Mouse (Mus musculus) thymus, postnatal 14 days (tissue): Measurements from ENCODE around the gene Cyb5b.
"Not testable (repeated sequence)": the region's sequence is repeated elsewhere in the genome, so short reads cannot be mapped to it uniquely, and the experiment has no call there.

Experiments
- DNase-seq: peaks from one replicate; pipeline ENCODE4 v3.0.0; 2021

The Cyb5b gene

GRCm38 (mm10) chr8:107181122-107181521 lies 30.7 kb downstream of the Cyb5b start:
- no peak for DNase-seq

GRCm38 (mm10) chr8:107184996-107185395 lies 34.6 kb downstream of the Cyb5b start:
- no peak for DNase-seq

GRCm38 (mm10) chr8:107186659-107187390 lies 36.4 kb downstream of the Cyb5b start:
- DNase-seq: no peak

- no peak for DNase-seq
These were observed 37.2 kb downstream of the Cyb5b start for GRCm38 (mm10) chr8:107187631-107188030.

- no peak for DNase-seq
These were observed 42.2 kb downstream of the Cyb5b start for GRCm38 (mm10) chr8:107192631-107193030.

GRCm38 (mm10) chr8:107193331-107193730 lies 42.9 kb downstream of the Cyb5b start:
- no peak for DNase-seq

GRCm38 (mm10) chr8:107194786-107195451 lies 44.5 kb downstream of the Cyb5b start:
- DNase-seq: no peak

- DNase-seq: no peak
These were observed 47.7 kb downstream of the Cyb5b start for GRCm38 (mm10) chr8:107197901-107198826.

- DNase-seq: no peak
These were observed 54.7 kb downstream of the Cyb5b start for GRCm38 (mm10) chr8:107205164-107205563.

GRCm38 (mm10) chr8:107205701-107206561 lies 55.5 kb downstream of the Cyb5b start:
- no peak for DNase-seq

GRCm38 (mm10) chr8:107206782-107207525 lies 56.5 kb downstream of the Cyb5b start:
- no peak for DNase-seq

GRCm38 (mm10) chr8:107209185-107209584 lies 58.7 kb downstream of the Cyb5b start:
- DNase-seq: no peak

GRCm38 (mm10) chr8:107212006-107212405 lies 61.6 kb downstream of the Cyb5b start:
- no peak for DNase-seq

GRCm38 (mm10) chr8:107217230-107217629 lies 66.8 kb downstream of the Cyb5b start:
- DNase-seq: not testable (repeated sequence)

GRCm38 (mm10) chr8:107218091-107218490 lies 67.7 kb downstream of the Cyb5b start:
- no peak for DNase-seq

GRCm38 (mm10) chr8:107219078-107219477 lies 68.6 kb downstream of the Cyb5b start:
- no peak for DNase-seq

GRCm38 (mm10) chr8:107221924-107222851 lies 71.7 kb downstream of the Cyb5b start:
- no peak for DNase-seq

GRCm38 (mm10) chr8:107226183-107226582 lies 75.7 kb downstream of the Cyb5b start:
- DNase-seq: no peak

GRCm38 (mm10) chr8:107227011-107227626 lies 76.7 kb downstream of the Cyb5b start:
- no peak for DNase-seq

GRCm38 (mm10) chr8:107233251-107233650 lies 82.8 kb downstream of the Cyb5b start:
- DNase-seq: no peak
